Comparison of ENCODE assay signal across 8 mouse cellular contexts in genomic region chr13:60427755-60428385, GRCm38 (mm10).
DNase-seq lines count a peak whose midpoint lies in the region; ATAC-seq and TF ChIP-seq lines count a peak whose summit lies in the region.

No protein-coding gene starts in this region.

- intact Hi-C loops in heart, postnatal 25 days (cut with DNase I): no loop called here

- no peaks in the 10 kb centered on the region for H3K36me3 ChIP-seq in embryonic facial prominence, embryonic 15.5 days
- H3K36me3 ChIP-seq in midbrain, embryonic 12.5 days: no peaks in the 10 kb centered on the region
- no peaks in the 10 kb centered on the region for H3K36me3 ChIP-seq in liver, postnatal 0 days (replicated peaks; ENCODE audit: insufficient read depth, low read length)

- H3K4me3 ChIP-seq in embryonic facial prominence, embryonic 15.5 days (replicated peaks): no peak overlapping the region
- no peak overlapping the region for H3K4me3 ChIP-seq in midbrain, embryonic 12.5 days
- H3K4me3 ChIP-seq in liver, postnatal 0 days (ENCODE audit: low read depth, low read length): no peak overlapping the region

- H3K27me3 ChIP-seq in embryonic facial prominence, embryonic 15.5 days: no peaks in the 10 kb centered on the region
- H3K27me3 ChIP-seq in midbrain, embryonic 12.5 days: no peaks in the 10 kb centered on the region
- H3K27me3 ChIP-seq in liver, postnatal 0 days (ENCODE audit: insufficient read depth, low read length): no peaks in the 10 kb centered on the region

- TF ChIP-seq EP300 in liver, postnatal 0 days (IDR thresholded peaks at IDR 0.05; ENCODE audit: low read depth): no peak

- 0 out of 2 replicates have a peak, but pooled peaks cover under 1% of the 10 kb centered on the region for H3K9me3 ChIP-seq in embryonic facial prominence, embryonic 15.5 days (replicated peaks)
- peaks cover under 1% of the 10 kb centered on the region; the same call in 1 of the 2 replicates for H3K9me3 ChIP-seq in midbrain, embryonic 12.5 days
- no peaks in the 10 kb centered on the region for H3K9me3 ChIP-seq in liver, postnatal 0 days (ENCODE audit: low read length)

- 20% methylated on average over 12 of the region's 12 CpGs for WGBS in embryonic facial prominence, embryonic 15.5 days
- WGBS in midbrain, embryonic 12.5 days: 32% methylated on average over 12 of the region's 12 CpGs
- 29% methylated on average over 12 of the region's 12 CpGs for WGBS in liver, postnatal 0 days (ENCODE audit: insufficient replicate concordance)

- peak; percentile 11 to 13 for DNase-seq in adrenal gland, postnatal 36 days
- DNase-seq in adrenal gland, postnatal 25 days: no peak
- DNase-seq in heart, postnatal 25 days (ENCODE audit: low spot score): peak; percentile 46
- DNase-seq in spleen, postnatal 36 days (ENCODE audit: low spot score in 2 of 2): no peak
- no peak for DNase-seq in liver, postnatal 0 days
- DNase-seq in thymus, postnatal 0 days (ENCODE audit: low spot score): no peak

- peak overlapping the region; percentile 23; the same call in 1 of the 2 replicates for H3K27ac ChIP-seq in embryonic facial prominence, embryonic 15.5 days (replicated peaks)
- H3K27ac ChIP-seq in midbrain, embryonic 12.5 days (replicated peaks): no peak overlapping the region
- H3K27ac ChIP-seq in liver, postnatal 0 days (ENCODE audit: low read depth): no peak overlapping the region

- ATAC-seq in embryonic facial prominence, embryonic 15.5 days (ENCODE audit: insufficient number of reproducible peaks, low FRiP score, low TSS enrichment, low read depth): no peak
- ATAC-seq in midbrain, embryonic 12.5 days (ENCODE audit: low FRiP score, low read depth): no peak
- no peak for ATAC-seq in liver, postnatal 0 days

- no peak for TF ChIP-seq CTCF in liver, postnatal 0 days (IDR thresholded peaks at IDR 0.05; ENCODE audit: low read depth)

- H3K9ac ChIP-seq in embryonic facial prominence, embryonic 15.5 days: no peak overlapping the region
- H3K9ac ChIP-seq in midbrain, embryonic 12.5 days (replicated peaks): no peak overlapping the region
- H3K9ac ChIP-seq in liver, postnatal 0 days (replicated peaks): no peak overlapping the region

- peaks cover 33% of the 10 kb centered on the region for H3K4me1 ChIP-seq in embryonic facial prominence, embryonic 15.5 days
- H3K4me1 ChIP-seq in midbrain, embryonic 12.5 days: peaks cover 7% of the 10 kb centered on the region; the same call in 1 of the 2 replicates
- no peaks in the 10 kb centered on the region for H3K4me1 ChIP-seq in liver, postnatal 0 days (ENCODE audit: insufficient read depth)

- H3K4me2 ChIP-seq in embryonic facial prominence, embryonic 15.5 days (replicated peaks): peak overlapping the region; percentile 9
- H3K4me2 ChIP-seq in midbrain, embryonic 12.5 days (replicated peaks): peak overlapping the region; percentile 1; the same call in 1 of the 2 replicates
- no peak overlapping the region for H3K4me2 ChIP-seq in liver, postnatal 0 days (ENCODE audit: low read depth, low read length)

Comparison
In these comparisons a context has a peak if more than half of its experiments do, and no peak if none do; other contexts are left out.
1. DNase-seq: peak in adrenal gland, postnatal 36 days (2 of 2) and heart, postnatal 25 days (single experiment); none in adrenal gland, postnatal 25 days (single experiment), spleen, postnatal 36 days (0 of 2), liver, postnatal 0 days (single experiment) and thymus, postnatal 0 days (single experiment).